Mouse (Mus musculus): ENCODE data around the gene Itgb2. TPM values are rescaled to one million over a fixed set of nuclear protein-coding genes. Genes with fewer than 3 reads are reported as not detected.

Itgb2 gene
- polyA plus RNA-seq, 1 experiment from 2014 or later, result 0.98 TPM

Other genes with a start within 250 kb of the Itgb2 start
- gene Adarb1, start 112.0 kb upstream of the Itgb2 start, polyA plus RNA-seq (2016; fragmentation: Nextera tagmentation; extraction: Ambion mirVana), result 9.3 and 10.6 TPM in 2 replicates
- 46.4 and 46.5 TPM in 2 replicates for gene Fam207a, start 14.5 kb upstream of the Itgb2 start, polyA plus RNA-seq (2016; fragmentation: Nextera tagmentation; extraction: Ambion mirVana)
- 62.4 and 69.4 TPM in 2 replicates for gene Pttg1ip, start 51.5 kb downstream of the Itgb2 start, polyA plus RNA-seq (2016; fragmentation: Nextera tagmentation; extraction: Ambion mirVana)
- gene Sumo3, start 75.8 kb downstream of the Itgb2 start, polyA plus RNA-seq (2016; fragmentation: Nextera tagmentation; extraction: Ambion mirVana), result 304 and 325 TPM in 2 replicates
- gene Gm49325, start 75.9 kb downstream of the Itgb2 start, polyA plus RNA-seq (2016; fragmentation: Nextera tagmentation; extraction: Ambion mirVana), result 7.7 and 19.3 TPM in 2 replicates
- gene Ube2g2, start 92.0 kb downstream of the Itgb2 start, polyA plus RNA-seq (2016; fragmentation: Nextera tagmentation; extraction: Ambion mirVana), result 83.6 and 84.2 TPM in 2 replicates
- 1.2 and 1.4 TPM in 2 replicates for gene Tspear, start 156.3 kb downstream of the Itgb2 start, polyA plus RNA-seq (2016; fragmentation: Nextera tagmentation; extraction: Ambion mirVana)
- gene Gm19402, start 160.5 kb downstream of the Itgb2 start, polyA plus RNA-seq (2016; fragmentation: Nextera tagmentation; extraction: Ambion mirVana), result not detected in 2 replicates
- not detected in 2 replicates for gene Gm9508, start 167.0 kb downstream of the Itgb2 start, polyA plus RNA-seq (2016; fragmentation: Nextera tagmentation; extraction: Ambion mirVana)
- not detected in 2 replicates for gene Gm10272, start 176.4 kb downstream of the Itgb2 start, polyA plus RNA-seq (2016; fragmentation: Nextera tagmentation; extraction: Ambion mirVana)
- gene Gm10024, start 181.2 kb downstream of the Itgb2 start, polyA plus RNA-seq (2016; fragmentation: Nextera tagmentation; extraction: Ambion mirVana), result not detected in 2 replicates
- not detected in 2 replicates for gene Gm10142, start 185.6 kb downstream of the Itgb2 start, polyA plus RNA-seq (2016; fragmentation: Nextera tagmentation; extraction: Ambion mirVana)
- gene Krtap12-1, start 190.3 kb downstream of the Itgb2 start, polyA plus RNA-seq (2016; fragmentation: Nextera tagmentation; extraction: Ambion mirVana), result not detected in 2 replicates
- gene Gm10100, start 196.2 kb downstream of the Itgb2 start, polyA plus RNA-seq (2016; fragmentation: Nextera tagmentation; extraction: Ambion mirVana), result not detected in 2 replicates
- not detected in 2 replicates for gene Gm18596, start 212.4 kb downstream of the Itgb2 start, polyA plus RNA-seq (2016; fragmentation: Nextera tagmentation; extraction: Ambion mirVana)
- not detected in 2 replicates for gene Gm9736, start 221.1 kb downstream of the Itgb2 start, polyA plus RNA-seq (2016; fragmentation: Nextera tagmentation; extraction: Ambion mirVana)
- not detected in 2 replicates for gene Gm3233, start 229.4 kb downstream of the Itgb2 start, polyA plus RNA-seq (2016; fragmentation: Nextera tagmentation; extraction: Ambion mirVana)
- not detected in 2 replicates for gene Gm3238, start 241.1 kb downstream of the Itgb2 start, polyA plus RNA-seq (2016; fragmentation: Nextera tagmentation; extraction: Ambion mirVana)
- not detected in 2 replicates for gene Gm7138, start 246.7 kb downstream of the Itgb2 start, polyA plus RNA-seq (2016; fragmentation: Nextera tagmentation; extraction: Ambion mirVana)